Mouse (Mus musculus) E14TG2a.4 (cell line): ENCODE data around the gene Capn10.
"Not testable (repeated sequence)": the region's sequence is repeated elsewhere in the genome, so short reads cannot be mapped to it uniquely, and the experiment has no call there.

Experiments used
- H3K27me3 ChIP-seq: 2 replicates; pipeline ENCODE4 v1.6.1; 2014; ENCODE audit warnings: low read length, control low read depth; ENCODE audit not compliant: insufficient read depth
- H3K36me3 ChIP-seq: 2 replicates; pipeline ENCODE4 v1.6.1; 2014; ENCODE audit warnings: low read length, control low read depth; ENCODE audit not compliant: insufficient read depth
- H3K4me1 ChIP-seq: replicated peaks from 2 replicates; pipeline ENCODE4 v1.6.1; 2014; ENCODE audit warnings: low read depth, low read length, control low read depth
- H3K4me3 ChIP-seq: replicated peaks from 2 replicates; pipeline ENCODE4 v1.5.1; 2014; ENCODE audit warnings: mild to moderate bottlenecking, low read length
- H3K9me3 ChIP-seq: 2 replicates; pipeline ENCODE4 v1.6.1; 2014; ENCODE audit warnings: low read length, control low read depth
- CTCF ChIP-seq: conservative IDR thresholded peaks from 2 replicates; pipeline ENCODE4 v1.5.1; 2014; ENCODE audit warnings: low read length
- NANOG ChIP-seq: IDR thresholded peaks from 2 replicates; pipeline ENCODE4 v1.6.1; 2014; ENCODE audit warnings: borderline replicate concordance, low read length, mixed read lengths
- POU5F1 ChIP-seq: IDR thresholded peaks from 2 replicates; pipeline ENCODE4 v1.6.1; 2014; ENCODE audit warnings: low read length, borderline replicate concordance

Capn10 gene

GRCm38 (mm10) chr1:92947966-92948365 lies 13.8 kb downstream of the Capn10 start:
- Histone ChIP-seq H3K9me3 (no peaks in the 10 kb centered on the region), H3K4me3 (no peak overlapping the region), H3K27me3 (no peaks in the 10 kb centered on the region), H3K4me1 (peaks cover 15% of the 10 kb centered on the region), H3K36me3 (peaks cover 69% of the 10 kb centered on the region)
- TF ChIP-seq NANOG (no peak), POU5F1 (no peak), CTCF (no peak)

GRCm38 (mm10) chr1:92949426-92949825 lies 15.2 kb downstream of the Capn10 start:
- Histone ChIP-seq H3K27me3 (no peaks in the 10 kb centered on the region), H3K36me3 (peaks cover 54% of the 10 kb centered on the region), H3K9me3 (no peaks in the 10 kb centered on the region), H3K4me3 (no peak overlapping the region), H3K4me1 (peaks cover 15% of the 10 kb centered on the region)
- TF ChIP-seq CTCF (peak; percentile 61), NANOG (no peak)

GRCm38 (mm10) chr1:92950607-92951006 lies 16.4 kb downstream of the Capn10 start, which contains the start of gene Gpr35:
Gene Gpr35, plus strand, starts transcription at chr1:92950865.
- TF ChIP-seq NANOG (no peak), POU5F1 (no peak), CTCF (no peak)
- Histone ChIP-seq H3K27me3 (no peaks in the 10 kb centered on the region), H3K4me3 (no peak within 1 kb of the TSS), H3K36me3 (peaks cover 42% of the 10 kb centered on the region), H3K9me3 (no peaks in the 10 kb centered on the region), H3K4me1 (peaks cover 13% of the 10 kb centered on the region)

- Histone ChIP-seq H3K9me3 (no peaks in the 10 kb centered on the region), H3K4me1 (no peaks in the 10 kb centered on the region; the same call in 1 of the 2 replicates), H3K36me3 (peaks cover 12% of the 10 kb centered on the region), H3K27me3 (peaks cover 2% of the 10 kb centered on the region; the same call in 1 of the 2 replicates), H3K4me3 (no peak overlapping the region)
- TF ChIP-seq POU5F1 (no peak), NANOG (no peak), CTCF (no peak)
Measured at GRCm38 (mm10) chr1:92953641-92954040, 19.5 kb downstream of the Capn10 start.

- TF ChIP-seq CTCF: peak; percentile 36
- H3K9me3 ChIP-seq, H3K4me1 ChIP-seq, H3K27me3 ChIP-seq, H3K36me3 ChIP-seq: not testable (repeated sequence)
- 0 out of 2 replicates have a peak overlapping the region, but pooled peaks have one; percentile 13 for H3K4me3 ChIP-seq
Measured at GRCm38 (mm10) chr1:92956571-92957335, 22.6 kb downstream of the Capn10 start.

GRCm38 (mm10) chr1:92958999-92959398 lies 24.8 kb downstream of the Capn10 start:
- no peak overlapping the region for H3K4me3 ChIP-seq
- H3K27me3 ChIP-seq: peaks cover 9% of the 10 kb centered on the region; the same call in 1 of the 2 replicates
- no peak for TF ChIP-seq NANOG
- no peak for TF ChIP-seq POU5F1
- TF ChIP-seq CTCF: no peak
- no peaks in the 10 kb centered on the region; the same call in 1 of the 2 replicates for H3K4me1 ChIP-seq
- H3K36me3 ChIP-seq: no peaks in the 10 kb centered on the region
- no peaks in the 10 kb centered on the region for H3K9me3 ChIP-seq

- not testable (repeated sequence) for H3K4me3 ChIP-seq, H3K36me3 ChIP-seq, H3K4me1 ChIP-seq, H3K27me3 ChIP-seq
- H3K9me3 ChIP-seq: peaks cover 12% of the 10 kb centered on the region
Measured at GRCm38 (mm10) chr1:92970791-92971190, 36.6 kb downstream of the Capn10 start.

GRCm38 (mm10) chr1:92971879-92972795 lies 38.0 kb downstream of the Capn10 start:
- no peak for TF ChIP-seq NANOG
- TF ChIP-seq CTCF: no peak
- no peak for TF ChIP-seq POU5F1
- Histone ChIP-seq H3K27me3 (peaks cover 10% of the 10 kb centered on the region), H3K4me3 (no peak overlapping the region), H3K9me3 (peaks cover 12% of the 10 kb centered on the region), H3K36me3 (no peaks in the 10 kb centered on the region), H3K4me1 (peaks cover 3% of the 10 kb centered on the region; the same call in 1 of the 2 replicates)
